Mouse (Mus musculus) midbrain, embryonic 12.5 days (tissue): ENCODE results near the gene Chek1. TPM values are rescaled to one million over a fixed set of nuclear protein-coding genes. Genes with fewer than 3 reads are reported as not detected.

Source experiments
- ATAC-seq: fragments of 200-750 bp; cut with Nextera tagmentation; 2 replicates; pipeline ENCODE4 v1.8.0; 2017; ENCODE audit warnings: low read depth, moderate TSS enrichment, moderate library complexity; ENCODE audit not compliant: low FRiP score
- H3K27ac ChIP-seq: fragments of 300-500 bp; sonication (generic); replicated peaks from 2 replicates; pipeline ENCODE4 v1.5.1; 2016; ENCODE audit warnings: mild to moderate bottlenecking
- H3K27me3 ChIP-seq: fragments of 300-500 bp; sonication (generic); 2 replicates; pipeline ENCODE4 v1.6.1; 2016; ENCODE audit warnings: mild to moderate bottlenecking
- H3K36me3 ChIP-seq: fragments of 300-500 bp; sonication (generic); 2 replicates; pipeline ENCODE4 v1.6.1; 2016
- H3K4me1 ChIP-seq: fragments of 300-500 bp; sonication (generic); 2 replicates; pipeline ENCODE4 v1.6.1; 2016
- H3K4me2 ChIP-seq: fragments of 300-500 bp; sonication (generic); replicated peaks from 2 replicates; pipeline ENCODE4 v1.6.1; 2016; ENCODE audit warnings: mild to moderate bottlenecking, moderate library complexity
- H3K4me3 ChIP-seq: fragments of 300-500 bp; sonication (generic); 2 replicates; pipeline ENCODE4 v1.5.1; 2016; ENCODE audit warnings: mild to moderate bottlenecking
- H3K9ac ChIP-seq: fragments of 300-500 bp; sonication (generic); replicated peaks from 2 replicates; pipeline ENCODE4 v1.6.1; 2016; ENCODE audit warnings: mild to moderate bottlenecking, moderate library complexity
- H3K9me3 ChIP-seq: fragments of 300-500 bp; sonication (generic); 2 replicates; pipeline ENCODE4 v1.6.1; 2016; ENCODE audit warnings: mild to moderate bottlenecking
- WGBS: fragments of 180-500 bp; shearing (Covaris S2); methylation state at CpG from one replicate; pipeline ENCODE4 v1.1.7; 2016; 5-methylcytosine and 5-hydroxymethylcytosine counted together
- polyA plus RNA-seq: library from polyadenylated mRNA; unstranded; fragments of >200 nt; fragmentation: Nextera tagmentation; extraction: Ambion mirVana; gene quantifications from 2 replicates; pipeline ENCODE4 v1.2.1, GENCODE M21; 2016

The Chek1 gene
- polyA plus RNA-seq, 1 experiment from 2014 or later = 38.3 TPM

GRCm38 (mm10) chr9:36692920-36693319, 33.9 kb downstream of the Chek1 start, which contains the start of gene Acrv1:
TSS of gene Acrv1 (plus strand) at chr9:36693220.
- H3K4me1 ChIP-seq = no peaks in the 10 kb centered on the region
- no peak within 1 kb of the TSS for H3K4me3 ChIP-seq
- no peaks in the 10 kb centered on the region for H3K9me3 ChIP-seq
- H3K9ac ChIP-seq = no peak within 1 kb of the TSS
- ATAC-seq = no peak
- H3K27ac ChIP-seq = no peak within 1 kb of the TSS
- WGBS = 78% methylated on average over 1 of the region's 1 CpGs
- H3K4me2 ChIP-seq = no peak within 1 kb of the TSS
- no peaks in the 10 kb centered on the region for H3K36me3 ChIP-seq
- no peaks in the 10 kb centered on the region for H3K27me3 ChIP-seq

DNA sequence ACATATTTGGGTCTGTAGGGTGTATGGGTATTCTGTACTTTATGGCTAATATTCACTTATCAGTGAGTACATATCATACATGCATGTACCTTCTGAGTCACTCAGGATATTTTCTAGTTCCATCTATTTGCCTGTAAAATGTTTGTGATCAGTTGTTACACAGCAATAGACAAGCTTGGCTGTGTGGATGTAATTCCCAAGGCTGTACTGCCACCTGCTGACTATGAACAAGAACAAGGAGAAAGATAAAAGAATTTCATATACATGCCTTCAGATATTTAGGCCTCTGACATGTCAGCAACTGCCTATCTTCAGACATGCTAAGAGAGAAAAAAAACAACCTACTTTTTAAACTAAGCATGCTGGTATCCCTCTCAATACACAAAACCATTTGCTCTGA, 39.5 kb downstream of the Chek1 start:
- no peaks in the 10 kb centered on the region for H3K9me3 ChIP-seq
- no peak overlapping the region for H3K9ac ChIP-seq
- H3K27ac ChIP-seq = no peak overlapping the region
- no peaks in the 10 kb centered on the region for H3K4me1 ChIP-seq
- H3K27me3 ChIP-seq = no peaks in the 10 kb centered on the region
- H3K4me3 ChIP-seq = no peak overlapping the region
- no peaks in the 10 kb centered on the region for H3K36me3 ChIP-seq
- H3K4me2 ChIP-seq = no peak overlapping the region
- no peak for ATAC-seq

- H3K36me3 ChIP-seq = no peaks in the 10 kb centered on the region
- H3K27me3 ChIP-seq = no peaks in the 10 kb centered on the region
- H3K27ac ChIP-seq = no peak overlapping the region
- H3K9me3 ChIP-seq = no peaks in the 10 kb centered on the region
- no peak for ATAC-seq
- H3K4me3 ChIP-seq = no peak overlapping the region
- H3K4me1 ChIP-seq = no peaks in the 10 kb centered on the region
- H3K9ac ChIP-seq = no peak overlapping the region
- H3K4me2 ChIP-seq = no peak overlapping the region
- 85% methylated on average over 2 of the region's 2 CpGs for WGBS
Observed at GRCm38 (mm10) chr9:36681424-36681823, 45.4 kb downstream of the Chek1 start.

Other genes starting within 250 kb of the Chek1 start
- not detected in 2 replicates for gene Gm5615, start 185.1 kb downstream of the Chek1 start, polyA plus RNA-seq
- not detected in 2 replicates for gene Gm17689, start 144.4 kb downstream of the Chek1 start, polyA plus RNA-seq
- gene A630095E13Rik, start 83.7 kb downstream of the Chek1 start, polyA plus RNA-seq = not detected in 2 replicates
- not detected in 2 replicates for gene Acrv1, start 33.8 kb downstream of the Chek1 start, polyA plus RNA-seq
- 132 and 165 TPM in 2 replicates for gene Stt3a, start 40.6 kb upstream of the Chek1 start, polyA plus RNA-seq
- gene Ei24, start 70.3 kb upstream of the Chek1 start, polyA plus RNA-seq = 107 and 109 TPM in 2 replicates
- gene Fez1, start 94.8 kb upstream of the Chek1 start, polyA plus RNA-seq = 452 and 456 TPM in 2 replicates